Mouse (Mus musculus) hindbrain, embryonic 16.5 days (tissue): ENCODE results near the gene Klk1b9. TPM values are rescaled to one million over a fixed set of nuclear protein-coding genes. Genes with fewer than 3 reads are reported as not detected.
"Not testable (repeated sequence)": the region's sequence is repeated elsewhere in the genome, so short reads cannot be mapped to it uniquely, and the experiment has no call there.

Experiments
- ATAC-seq: fragments of 200-750 bp; cut with Nextera tagmentation; 2 replicates; pipeline ENCODE4 v1.8.0; 2017; ENCODE audit warnings: moderate TSS enrichment, moderate library complexity
- H3K27ac ChIP-seq: fragments of 300-500 bp; sonication (generic); 2 replicates; pipeline ENCODE4 v1.5.1; 2014; ENCODE audit warnings: low read depth, mild to moderate bottlenecking, control low read depth, low read length, moderate library complexity
- H3K27me3 ChIP-seq: fragments of 300-500 bp; sonication (generic); replicated peaks from 2 replicates; pipeline ENCODE4 v1.6.1; 2014; ENCODE audit warnings: low read length; ENCODE audit not compliant: control insufficient read depth, insufficient read depth
- H3K36me3 ChIP-seq: fragments of 300-500 bp; sonication (generic); 2 replicates; pipeline ENCODE4 v1.6.1; 2014; ENCODE audit warnings: mild to moderate bottlenecking, low read length, moderate library complexity, mixed read lengths; ENCODE audit not compliant: control insufficient read depth, insufficient read depth
- H3K4me1 ChIP-seq: fragments of 300-500 bp; sonication (generic); 2 replicates; pipeline ENCODE4 v1.6.1; 2014; ENCODE audit warnings: low read depth, low read length; ENCODE audit not compliant: control insufficient read depth, insufficient read depth
- H3K4me2 ChIP-seq: fragments of 300-500 bp; sonication (generic); 2 replicates; pipeline ENCODE4 v1.6.1; 2014; ENCODE audit warnings: mild to moderate bottlenecking, low read length, control low read depth, moderate library complexity
- H3K4me3 ChIP-seq: fragments of 300-500 bp; sonication (generic); 2 replicates; pipeline ENCODE4 v1.5.1; 2014; ENCODE audit warnings: mild to moderate bottlenecking, low read length, control low read depth, moderate library complexity
- H3K9ac ChIP-seq: fragments of 300-500 bp; sonication (generic); 2 replicates; pipeline ENCODE4 v1.6.1; 2014; ENCODE audit warnings: low read depth, mild to moderate bottlenecking, control low read depth, low read length, moderate library complexity
- H3K9me3 ChIP-seq: fragments of 300-500 bp; sonication (generic); 2 replicates; pipeline ENCODE4 v1.6.1; 2014; ENCODE audit warnings: mild to moderate bottlenecking, low read length, moderate library complexity; ENCODE audit not compliant: control insufficient read depth
- WGBS: fragments of 180-500 bp; shearing (Covaris S2); extraction: QIAGEN DNeasy Blood & Tissue Kit; methylation state at CpG from one replicate; pipeline ENCODE4 v1.1.7; 2014; 5-methylcytosine and 5-hydroxymethylcytosine counted together
- polyA plus RNA-seq: library from polyadenylated mRNA; unstranded; fragments of >200 nt; fragmentation: Nextera tagmentation; extraction: Ambion mirVana; gene quantifications from 2 replicates; pipeline ENCODE4 v1.2.1, GENCODE M21; 2015

Klk1b9 gene
- polyA plus RNA-seq, 1 experiment from 2014 or later: not detected

GRCm38 (mm10) chr7:43966451-43966850 lies 9.4 kb upstream of the Klk1b9 start, which contains the start of gene Klk1b1:
Klk1b1 (plus strand) TSS chr7:43966751.
- WGBS: 67% methylated on average over 3 of the region's 3 CpGs
- Histone ChIP-seq H3K4me1 (no peaks in the 10 kb centered on the region), H3K27ac (no peak within 1 kb of the TSS), H3K27me3 (no peaks in the 10 kb centered on the region), H3K9me3 (no peaks in the 10 kb centered on the region), H3K36me3 (no peaks in the 10 kb centered on the region), H3K4me3 (no peak within 1 kb of the TSS), H3K9ac (no peak within 1 kb of the TSS), H3K4me2 (no peak within 1 kb of the TSS)
- ATAC-seq: no peak

GRCm38 (mm10) chr7:43967058-43967457 lies 8.8 kb upstream of the Klk1b9 start:
- ATAC-seq: no peak
- no peaks in the 10 kb centered on the region for H3K36me3 ChIP-seq
- H3K4me1 ChIP-seq: no peaks in the 10 kb centered on the region
- H3K9me3 ChIP-seq: no peaks in the 10 kb centered on the region
- no peaks in the 10 kb centered on the region for H3K27me3 ChIP-seq
- H3K9ac ChIP-seq: no peak overlapping the region
- WGBS: 87% methylated on average over 3 of the region's 3 CpGs
- H3K4me2 ChIP-seq: no peak overlapping the region
- no peak overlapping the region for H3K27ac ChIP-seq
- H3K4me3 ChIP-seq: no peak overlapping the region

GRCm38 (mm10) chr7:43967612-43968011 lies 8.2 kb upstream of the Klk1b9 start:
- 88% methylated on average over 2 of the region's 2 CpGs for WGBS
- Histone ChIP-seq H3K27me3 (no peaks in the 10 kb centered on the region), H3K27ac (no peak overlapping the region), H3K36me3 (no peaks in the 10 kb centered on the region), H3K9me3 (no peaks in the 10 kb centered on the region), H3K4me3 (no peak overlapping the region), H3K9ac (no peak overlapping the region), H3K4me1 (no peaks in the 10 kb centered on the region), H3K4me2 (no peak overlapping the region)
- ATAC-seq: no peak

- no peaks in the 10 kb centered on the region for H3K27me3 ChIP-seq
- no peak overlapping the region for H3K27ac ChIP-seq
- ATAC-seq: no peak
- no peak overlapping the region for H3K4me2 ChIP-seq
- H3K4me1 ChIP-seq: no peaks in the 10 kb centered on the region
- no peak overlapping the region for H3K9ac ChIP-seq
- H3K9me3 ChIP-seq: no peaks in the 10 kb centered on the region
- H3K4me3 ChIP-seq: no peak overlapping the region
- H3K36me3 ChIP-seq: no peaks in the 10 kb centered on the region
These were observed 9.8 kb downstream of the Klk1b9 start for GRCm38 (mm10) chr7:43985657-43986056.

GRCm38 (mm10) chr7:43994821-43995220 lies 19.0 kb downstream of the Klk1b9 start:
- H3K4me1 ChIP-seq, H3K9me3 ChIP-seq, H3K27ac ChIP-seq, H3K36me3 ChIP-seq, H3K9ac ChIP-seq, H3K27me3 ChIP-seq, ATAC-seq, H3K4me2 ChIP-seq, H3K4me3 ChIP-seq: not testable (repeated sequence)
- 76% methylated on average over 1 of the region's 1 CpGs for WGBS

GRCm38 (mm10) chr7:43995577-43995976 lies 19.7 kb downstream of the Klk1b9 start, which contains the start of gene Klk1b11:
Klk1b11 (plus strand) TSS chr7:43995877.
- H3K4me2 ChIP-seq, H3K9me3 ChIP-seq, H3K27me3 ChIP-seq, H3K27ac ChIP-seq, ATAC-seq, H3K9ac ChIP-seq, H3K4me3 ChIP-seq, H3K4me1 ChIP-seq, H3K36me3 ChIP-seq: not testable (repeated sequence)
- WGBS: 84% methylated on average over 4 of the region's 4 CpGs

GRCm38 (mm10) chr7:44004847-44005246 lies 29.0 kb downstream of the Klk1b9 start:
- Histone ChIP-seq H3K9me3 (no peaks in the 10 kb centered on the region), H3K9ac (no peak overlapping the region), H3K36me3 (no peaks in the 10 kb centered on the region), H3K4me3 (no peak overlapping the region), H3K4me2 (no peak overlapping the region), H3K27ac (no peak overlapping the region), H3K27me3 (no peaks in the 10 kb centered on the region), H3K4me1 (no peaks in the 10 kb centered on the region)
- no peak for ATAC-seq

- not testable (repeated sequence) for H3K4me3 ChIP-seq, H3K27ac ChIP-seq, H3K9me3 ChIP-seq, H3K36me3 ChIP-seq, H3K4me1 ChIP-seq, H3K27me3 ChIP-seq, H3K4me2 ChIP-seq, ATAC-seq, H3K9ac ChIP-seq
These were observed 36.0 kb downstream of the Klk1b9 start, which contains the start of gene Klk1b26 for GRCm38 (mm10) chr7:44011868-44012267. Klk1b26 (plus strand) TSS chr7:44012168.

GRCm38 (mm10) chr7:44014666-44015065 lies 38.8 kb downstream of the Klk1b9 start:
- H3K9ac ChIP-seq, H3K27me3 ChIP-seq, H3K36me3 ChIP-seq, ATAC-seq, H3K27ac ChIP-seq, H3K4me3 ChIP-seq, H3K4me1 ChIP-seq, H3K4me2 ChIP-seq, H3K9me3 ChIP-seq: not testable (repeated sequence)
- WGBS: 77% methylated on average over 6 of the region's 6 CpGs

- WGBS: 86% methylated on average over 5 of the region's 5 CpGs
- ATAC-seq: no peak
- no peak overlapping the region for H3K9ac ChIP-seq
These were observed 39.2 kb downstream of the Klk1b9 start for GRCm38 (mm10) chr7:44015071-44015470.

More at GRCm38 (mm10) chr7:44015071-44015470, 39.2 kb downstream of the Klk1b9 start:
- H3K36me3 ChIP-seq: no peaks in the 10 kb centered on the region
- H3K4me1 ChIP-seq: no peaks in the 10 kb centered on the region
- no peaks in the 10 kb centered on the region for H3K27me3 ChIP-seq
- H3K4me2 ChIP-seq: no peak overlapping the region
- H3K9me3 ChIP-seq: no peaks in the 10 kb centered on the region
- no peak overlapping the region for H3K27ac ChIP-seq
- H3K4me3 ChIP-seq: no peak overlapping the region
